Mouse (Mus musculus) embryonic facial prominence, embryonic 11.5 days (tissue): ENCODE measurements at regions not wholly inside any gene's neighbourhood (a gene's known extent, or its start where the extent isn't known, plus 50 kb on each side); places are given as distances from the start of the nearest gene placed in this dataset.

Experiments used
- ATAC-seq: fragments of 200-750 bp; cut with Nextera tagmentation; replicated peaks from 2 replicates; pipeline ENCODE4 v1.8.0; 2017; ENCODE audit warnings: low read depth; ENCODE audit not compliant: insufficient number of reproducible peaks, low FRiP score, low TSS enrichment
- DNase-seq: peaks from one replicate; pipeline ENCODE4 v3.0.0-alpha.2; 2015; ENCODE audit warnings: low spot score
- H3K27ac ChIP-seq: fragments of 300-500 bp; sonication (generic); replicated peaks from 2 replicates; pipeline ENCODE4 v1.5.1; 2014; ENCODE audit warnings: mild to moderate bottlenecking, low read depth, low read length, control low read depth
- H3K27me3 ChIP-seq: fragments of 300-500 bp; sonication (generic); 2 replicates; pipeline ENCODE4 v1.6.1; 2014; ENCODE audit warnings: mild to moderate bottlenecking, low read length, moderate library complexity, mixed read lengths; ENCODE audit not compliant: control insufficient read depth, insufficient read depth
- H3K36me3 ChIP-seq: fragments of 300-500 bp; sonication (generic); replicated peaks from 2 replicates; pipeline ENCODE4 v1.6.1; 2014; ENCODE audit warnings: low read depth, mild to moderate bottlenecking, low read length, moderate library complexity, mixed read lengths; ENCODE audit not compliant: control insufficient read depth, insufficient read depth
- H3K4me1 ChIP-seq: fragments of 300-500 bp; sonication (generic); 2 replicates; pipeline ENCODE4 v1.6.1; 2014; ENCODE audit warnings: low read length, mixed read lengths; ENCODE audit not compliant: control insufficient read depth, insufficient read depth
- H3K4me2 ChIP-seq: fragments of 300-500 bp; sonication (generic); 2 replicates; pipeline ENCODE4 v1.6.1; 2014; ENCODE audit warnings: low read depth, mild to moderate bottlenecking, control low read depth, low read length, moderate library complexity
- H3K4me3 ChIP-seq: fragments of 300-500 bp; sonication (generic); 2 replicates; pipeline ENCODE4 v1.5.1; 2014; ENCODE audit warnings: low read depth, low read length, control low read depth
- H3K9ac ChIP-seq: fragments of 300-500 bp; sonication (generic); replicated peaks from 2 replicates; pipeline ENCODE4 v1.6.1; 2014; ENCODE audit warnings: mild to moderate bottlenecking, control low read depth, low read length
- H3K9me3 ChIP-seq: fragments of 300-500 bp; sonication (generic); replicated peaks from 2 replicates; pipeline ENCODE4 v1.6.1; 2016; ENCODE audit warnings: mild to moderate bottlenecking, low read length, inconsistent platforms, mixed read lengths; ENCODE audit not compliant: control insufficient read depth
- WGBS: fragments of 180-500 bp; shearing (Covaris S2); extraction: QIAGEN DNeasy Blood & Tissue Kit; methylation state at CpG from one replicate; pipeline ENCODE4 v1.1.7; 2014; 5-methylcytosine and 5-hydroxymethylcytosine counted together

DNA sequence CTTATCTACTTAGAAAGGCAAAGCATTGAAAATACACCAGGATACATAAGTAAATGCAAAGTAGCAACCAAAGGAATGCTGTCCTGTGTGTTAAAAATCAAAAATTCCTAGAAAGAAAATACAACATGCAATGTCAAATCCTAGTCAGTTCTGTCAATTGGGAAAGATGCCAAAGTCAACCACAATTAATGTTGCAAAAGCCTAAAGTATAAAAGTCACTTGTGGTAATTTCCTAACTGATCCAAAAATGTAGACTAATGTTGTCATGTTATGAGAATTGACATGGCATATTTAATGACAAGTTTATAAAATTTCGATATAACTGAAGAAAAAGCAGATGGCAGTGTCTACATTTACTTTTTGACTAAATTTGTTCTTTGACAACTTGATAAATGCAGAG lies 822.8 kb downstream of the Adgrl2 start:
- DNase-seq (no peak), ATAC-seq (no peak)
- no peaks in the 10 kb centered on the region for H3K27me3 ChIP-seq
- no peaks in the 10 kb centered on the region for H3K9me3 ChIP-seq
- H3K4me1 ChIP-seq: no peaks in the 10 kb centered on the region
- H3K4me3 ChIP-seq: no peak overlapping the region
- 81% methylated on average over 1 of the region's 1 CpGs for WGBS
- no peak overlapping the region for H3K9ac ChIP-seq
- no peaks in the 10 kb centered on the region for H3K36me3 ChIP-seq
- H3K4me2 ChIP-seq: no peak overlapping the region
- no peak overlapping the region for H3K27ac ChIP-seq

DNA sequence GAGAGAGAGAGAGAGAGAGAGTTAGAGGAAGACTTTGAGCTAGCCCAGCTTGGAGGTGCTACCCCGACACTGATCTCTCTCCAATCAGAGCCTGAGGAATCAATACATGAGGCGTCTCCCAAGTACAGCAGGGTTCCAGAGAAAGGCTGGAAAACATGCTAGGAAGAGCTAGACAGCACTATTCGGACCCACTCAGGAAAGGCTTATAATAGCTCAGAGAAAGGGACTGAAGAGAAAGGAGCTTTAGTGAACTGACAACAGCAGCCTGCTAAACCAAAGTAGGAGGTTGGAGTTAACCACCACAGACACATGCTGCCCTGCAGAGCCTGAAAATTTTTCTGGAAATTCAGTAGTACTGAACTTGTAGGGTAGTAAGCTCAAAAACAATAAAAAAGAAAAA lies 831.3 kb downstream of the Adgrl2 start:
- H3K4me1 ChIP-seq: no peaks in the 10 kb centered on the region
- no peaks in the 10 kb centered on the region for H3K27me3 ChIP-seq
- no peak for ATAC-seq
- H3K9me3 ChIP-seq: no peaks in the 10 kb centered on the region
- no peak overlapping the region for H3K4me3 ChIP-seq
- H3K36me3 ChIP-seq: no peaks in the 10 kb centered on the region
- no peak overlapping the region for H3K9ac ChIP-seq
- no peak overlapping the region for H3K27ac ChIP-seq
- WGBS: 63% methylated on average over 3 of the region's 3 CpGs
- H3K4me2 ChIP-seq: no peak overlapping the region
- no peak for DNase-seq

DNA sequence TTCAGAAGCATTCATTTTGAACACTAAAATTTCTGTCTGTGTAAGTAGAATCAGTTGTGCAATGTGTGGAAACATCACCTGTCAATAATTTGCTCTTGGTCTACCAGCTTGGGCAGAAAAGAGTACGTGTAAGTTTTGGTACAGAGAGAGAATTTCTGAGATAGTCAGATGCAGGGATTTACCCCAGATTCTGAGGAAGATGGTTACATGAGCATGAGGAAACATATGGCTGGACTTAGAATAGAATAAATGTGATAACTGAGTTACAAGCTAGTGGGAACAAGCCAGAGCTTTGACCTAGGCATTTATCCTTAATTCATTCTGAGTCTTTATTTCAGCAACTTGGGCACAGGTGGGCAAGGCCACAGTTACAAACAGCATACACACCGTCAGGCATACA lies 831.8 kb downstream of the Adgrl2 start:
- Histone ChIP-seq H3K4me2 (no peak overlapping the region), H3K27ac (no peak overlapping the region), H3K9me3 (no peaks in the 10 kb centered on the region), H3K4me1 (no peaks in the 10 kb centered on the region), H3K36me3 (no peaks in the 10 kb centered on the region), H3K27me3 (no peaks in the 10 kb centered on the region), H3K4me3 (no peak overlapping the region), H3K9ac (no peak overlapping the region)
- ATAC-seq (no peak), DNase-seq (no peak)
- 88% methylated on average over 2 of the region's 2 CpGs for WGBS

DNA sequence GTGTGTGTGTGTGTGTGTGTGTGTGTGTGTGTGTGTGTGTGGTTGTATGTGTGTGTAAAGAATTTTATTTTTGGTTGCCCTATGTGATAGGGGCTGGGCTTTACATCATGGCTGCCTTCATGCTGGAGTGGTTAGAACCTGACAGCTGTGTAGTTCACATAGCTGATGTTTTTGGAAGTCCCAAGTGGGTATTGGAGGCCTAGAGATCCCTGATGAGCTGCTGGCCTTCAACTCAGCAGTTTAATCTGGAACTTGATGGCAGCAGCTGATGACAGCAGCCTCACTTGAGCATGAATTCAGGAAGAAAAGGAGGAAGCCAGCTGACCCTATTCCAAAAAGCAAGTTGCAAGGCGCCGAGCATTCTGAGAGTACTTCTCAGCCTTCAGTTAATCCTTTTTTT lies 846.6 kb downstream of the Adgrl2 start:
- 84% methylated on average over 2 of the region's 2 CpGs for WGBS

DNA sequence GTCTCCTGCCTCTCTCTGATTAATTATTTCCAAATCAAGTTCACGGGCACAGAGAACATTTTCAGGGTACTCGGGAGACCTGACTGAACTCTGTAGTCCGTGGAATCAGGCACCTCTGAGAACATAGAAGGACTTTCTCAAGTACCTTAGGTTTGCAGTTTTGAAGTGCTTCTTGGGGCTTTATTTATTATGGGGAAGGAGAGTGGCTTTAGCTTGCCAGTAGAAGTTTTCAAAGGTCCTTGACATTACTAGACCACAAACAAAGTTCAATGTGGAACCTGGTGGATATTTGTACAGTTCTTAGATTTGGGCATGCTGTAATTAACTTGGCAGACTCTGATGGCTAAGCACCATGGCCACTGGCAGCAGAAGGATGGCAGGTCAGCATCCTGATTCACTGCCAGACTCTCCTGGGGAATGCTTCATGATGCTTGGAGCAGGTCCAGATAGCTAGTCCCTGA lies 853.5 kb downstream of the Adgrl2 start:
- ATAC-seq (no peak), DNase-seq (no peak)
- Histone ChIP-seq H3K4me3 (no peak overlapping the region), H3K36me3 (no peaks in the 10 kb centered on the region), H3K9ac (no peak overlapping the region), H3K4me2 (no peak overlapping the region), H3K4me1 (no peaks in the 10 kb centered on the region), H3K27me3 (no peaks in the 10 kb centered on the region), H3K9me3 (no peaks in the 10 kb centered on the region), H3K27ac (no peak overlapping the region)
- 85% methylated on average over 3 of the region's 3 CpGs for WGBS

More for the DNA sequence above, 846.6 kb downstream of the Adgrl2 start:
- Histone ChIP-seq H3K4me3 (no peak overlapping the region), H3K4me1 (no peaks in the 10 kb centered on the region), H3K9ac (no peak overlapping the region), H3K27ac (no peak overlapping the region), H3K36me3 (no peaks in the 10 kb centered on the region), H3K4me2 (no peak overlapping the region), H3K9me3 (no peaks in the 10 kb centered on the region), H3K27me3 (no peaks in the 10 kb centered on the region)
- ATAC-seq (no peak), DNase-seq (no peak)

DNA sequence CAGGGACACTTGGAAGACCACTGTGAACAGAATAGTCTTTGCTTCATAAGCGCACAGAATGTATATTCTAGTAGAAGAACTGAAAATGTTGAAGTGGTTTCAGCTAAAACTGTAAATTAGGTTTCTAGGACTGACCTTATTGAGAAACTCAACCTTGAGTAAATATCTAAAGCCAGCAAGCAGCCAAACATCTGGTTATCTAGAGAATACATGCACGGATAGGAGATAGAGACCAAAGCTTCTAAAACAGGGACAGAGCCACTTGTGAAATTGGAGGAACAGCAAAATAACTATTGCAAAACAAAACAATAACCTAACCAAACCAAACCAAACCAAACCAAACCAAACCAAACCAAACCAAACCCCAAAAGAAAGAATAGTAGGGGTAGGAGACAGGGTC lies 855.7 kb downstream of the Adgrl2 start:
- no peaks in the 10 kb centered on the region for H3K4me1 ChIP-seq
- WGBS: 93% methylated on average over 2 of the region's 2 CpGs
- no peaks in the 10 kb centered on the region for H3K27me3 ChIP-seq
- H3K9ac ChIP-seq: no peak overlapping the region
- ATAC-seq (no peak), DNase-seq (no peak)
- H3K36me3 ChIP-seq: no peaks in the 10 kb centered on the region
- no peaks in the 10 kb centered on the region for H3K9me3 ChIP-seq
- no peak overlapping the region for H3K4me3 ChIP-seq
- no peak overlapping the region for H3K27ac ChIP-seq
- H3K4me2 ChIP-seq: no peak overlapping the region

DNA sequence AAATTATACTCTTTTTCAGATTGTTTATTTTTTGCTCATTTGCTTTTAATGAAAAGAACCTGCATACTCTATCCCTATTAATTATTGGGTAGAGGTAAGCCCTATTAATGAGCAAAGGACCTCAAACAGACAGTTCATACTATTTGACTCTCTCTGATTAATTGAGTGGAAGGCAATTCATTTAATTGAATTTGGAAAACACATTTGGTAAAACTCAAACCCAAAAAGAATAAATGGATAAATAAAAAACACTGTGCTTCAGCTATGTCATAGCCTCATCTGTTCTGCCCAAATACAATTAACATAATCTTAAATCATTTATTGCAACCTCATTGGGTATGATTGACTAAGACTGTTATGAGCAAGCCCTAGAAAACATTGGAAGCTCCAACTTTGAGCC lies 874.8 kb downstream of the Adgrl2 start:
- no peak overlapping the region for H3K4me3 ChIP-seq
- no peaks in the 10 kb centered on the region for H3K27me3 ChIP-seq
- no peaks in the 10 kb centered on the region; the same call in 1 of the 2 replicates for H3K9me3 ChIP-seq
- no peak overlapping the region for H3K4me2 ChIP-seq
- ATAC-seq (no peak), DNase-seq (no peak)
- no peak overlapping the region for H3K9ac ChIP-seq
- H3K27ac ChIP-seq: no peak overlapping the region
- H3K4me1 ChIP-seq: no peaks in the 10 kb centered on the region
- no peaks in the 10 kb centered on the region for H3K36me3 ChIP-seq

DNA sequence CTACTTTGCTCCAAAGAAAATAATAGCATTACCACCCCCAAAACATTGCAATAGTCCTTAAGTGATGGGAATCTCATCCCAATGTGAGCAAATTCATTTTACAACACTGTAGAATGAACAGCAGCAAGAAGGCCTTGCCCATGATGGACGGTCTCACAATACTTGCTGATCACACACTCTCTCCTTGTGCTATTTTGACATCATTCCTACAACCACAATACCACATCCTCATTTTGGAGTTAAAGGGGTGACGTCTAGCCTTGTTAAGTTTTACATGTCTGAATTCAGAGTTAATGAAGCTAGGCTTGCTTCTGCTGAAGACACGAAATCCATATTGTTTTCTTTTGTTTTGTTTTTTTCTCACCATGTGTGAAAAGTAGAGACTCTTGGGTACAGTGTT lies 878.2 kb downstream of the Adgrl2 start:
- H3K4me2 ChIP-seq: no peak overlapping the region
- no peak for ATAC-seq
- no peaks in the 10 kb centered on the region for H3K36me3 ChIP-seq
- WGBS: 88% methylated on average over 3 of the region's 3 CpGs
- H3K4me1 ChIP-seq: no peaks in the 10 kb centered on the region
- no peaks in the 10 kb centered on the region for H3K9me3 ChIP-seq
- no peak overlapping the region for H3K4me3 ChIP-seq
- no peak overlapping the region for H3K9ac ChIP-seq
- H3K27ac ChIP-seq: no peak overlapping the region
- no peak for DNase-seq
- no peaks in the 10 kb centered on the region for H3K27me3 ChIP-seq
